8 mouse cellular contexts compared by ENCODE assay signal in genomic region chr3:51416364-51417134, GRCm38 (mm10). TPM values are rescaled to one million over a fixed set of nuclear protein-coding genes. Genes with fewer than 3 reads are reported as not detected.
A peak's percentile ranks its signal among the peaks of the same experiment; 100 is the strongest.
DNase-seq lines count a peak whose midpoint lies in the region; ATAC-seq and TF ChIP-seq lines count a peak whose summit lies in the region.

No protein-coding gene starts in this region.

- peaks cover 35% of the 10 kb centered on the region for H3K4me1 ChIP-seq in hindbrain, embryonic 15.5 days (replicated peaks)
- H3K4me1 ChIP-seq in limb, embryonic 11.5 days (ENCODE audit: control insufficient read depth, insufficient read depth, low read length) = peaks cover 7% of the 10 kb centered on the region
- H3K4me1 ChIP-seq in midbrain, embryonic 10.5 days = peaks cover 31% of the 10 kb centered on the region

- WGBS in hindbrain, embryonic 15.5 days = under 1% methylated on average over 61 of the region's 68 CpGs
- under 1% methylated on average over 58 of the region's 68 CpGs for WGBS in limb, embryonic 11.5 days
- under 1% methylated on average over 68 of the region's 68 CpGs for WGBS in midbrain, embryonic 10.5 days

- H3K4me2 ChIP-seq in hindbrain, embryonic 15.5 days = peak overlapping the region; percentile 75
- H3K4me2 ChIP-seq in limb, embryonic 11.5 days (ENCODE audit: low read depth, severe bottlenecking) = peak overlapping the region; percentile 46

- no peak for TF ChIP-seq CTCF in gastrocnemius, adult 2 months (IDR thresholded peaks at IDR 0.05)

- intact Hi-C loops in left cerebral cortex, postnatal 14 days (cut with DNase I) = no loop called here
- intact Hi-C loops in gastrocnemius, adult 2 months (cut with DNase I) = no loop called here

- peak overlapping the region; percentile 95 for H3K9ac ChIP-seq in hindbrain, embryonic 15.5 days
- peak overlapping the region; percentile 97 for H3K9ac ChIP-seq in limb, embryonic 11.5 days (ENCODE audit: low read length)

- no peaks in the 10 kb centered on the region for H3K36me3 ChIP-seq in hindbrain, embryonic 15.5 days
- H3K36me3 ChIP-seq in limb, embryonic 11.5 days (ENCODE audit: control insufficient read depth, insufficient read depth, low read length) = no peaks in the 10 kb centered on the region
- peaks cover 17% of the 10 kb centered on the region for H3K36me3 ChIP-seq in midbrain, embryonic 10.5 days

- H3K27me3 ChIP-seq in hindbrain, embryonic 15.5 days = no peaks in the 10 kb centered on the region
- H3K27me3 ChIP-seq in limb, embryonic 11.5 days (ENCODE audit: control insufficient read depth, insufficient read depth, low read length) = no peaks in the 10 kb centered on the region
- no peaks in the 10 kb centered on the region for H3K27me3 ChIP-seq in midbrain, embryonic 10.5 days (ENCODE audit: low read depth, poor library complexity, severe bottlenecking)

- H3K27ac ChIP-seq in gastrocnemius, adult 2 months = peak overlapping the region; percentile 98
- peak overlapping the region; percentile 90 for H3K27ac ChIP-seq in hindbrain, embryonic 15.5 days (replicated peaks)
- peak overlapping the region; percentile 89 for H3K27ac ChIP-seq in limb, embryonic 11.5 days (replicated peaks; ENCODE audit: low read depth, low read length)
- H3K27ac ChIP-seq in midbrain, embryonic 10.5 days (replicated peaks) = peak overlapping the region; percentile 97

- no peaks in the 10 kb centered on the region for H3K9me3 ChIP-seq in hindbrain, embryonic 15.5 days
- no peaks in the 10 kb centered on the region for H3K9me3 ChIP-seq in limb, embryonic 11.5 days (ENCODE audit: control insufficient read depth, low read length)
- no peaks in the 10 kb centered on the region for H3K9me3 ChIP-seq in midbrain, embryonic 10.5 days (replicated peaks)

- peak overlapping the region; percentile 80 for H3K4me3 ChIP-seq in gastrocnemius, adult 2 months
- H3K4me3 ChIP-seq in hindbrain, embryonic 15.5 days = peak overlapping the region; percentile 99
- peak overlapping the region; percentile 99 for H3K4me3 ChIP-seq in limb, embryonic 11.5 days (ENCODE audit: low read depth, low read length)
- H3K4me3 ChIP-seq in midbrain, embryonic 10.5 days = peak overlapping the region; percentile 94

- DNase-seq in left cerebral cortex, postnatal 14 days (ENCODE audit: low spot score in 2 of 2) = peak; percentile 26 to 40
- no peak for DNase-seq in left cerebral cortex, adult 8-10 months (ENCODE audit: low spot score in 2 of 2)
- DNase-seq in cerebellum, adult 9-11 months = peak; percentile 64
- peak; percentile 71 for DNase-seq in gastrocnemius, adult 2 months
- peak; percentile 66 for DNase-seq in limb, embryonic 11.5 days (ENCODE audit: low spot score)
- peak; percentile 67 for DNase-seq in midbrain, embryonic 10.5 days (ENCODE audit: low spot score)
- DNase-seq in spleen, postnatal 36 days (ENCODE audit: low spot score in 2 of 2) = peak; percentile 43 to 49

- ATAC-seq in hindbrain, embryonic 15.5 days (ENCODE audit: low FRiP score, low read depth) = peak; percentile 51
- ATAC-seq in limb, embryonic 11.5 days (ENCODE audit: insufficient number of reproducible peaks, low FRiP score, low TSS enrichment, low read depth) = peak; percentile 52; the same call in 1 of the 2 replicates

RNA-seq across cellular contexts. Expression of gene Naa15, which starts 1.6 kb away (rescaled TPM):
- total RNA-seq in left cerebral cortex, postnatal 14 days (2021) = 10 to 100 TPM; 39.8 to 46.5 TPM
- total RNA-seq in left cerebral cortex, adult 8-10 months (2022) = 10 to 100 TPM; 40.1 to 54.8 (median 43.8) TPM
- 10 to 100 TPM; 44.5 to 50.0 TPM for total RNA-seq in gastrocnemius, adult 2 months (2021)
- 45.9 and 47.6 TPM in 2 replicates for polyA plus RNA-seq in hindbrain, embryonic 15.5 days (2015; fragmentation: Nextera tagmentation; extraction: Ambion mirVana)
- polyA plus RNA-seq in limb, embryonic 11.5 days (2014; fragmentation: Nextera tagmentation; extraction: Ambion mirVana) = 52.0 and 54.4 TPM in 2 replicates
- polyA plus RNA-seq in midbrain, embryonic 10.5 days (2016; fragmentation: Nextera tagmentation; extraction: Ambion mirVana) = 58.8 and 63.4 TPM in 2 replicates

RNA-seq across cellular contexts. Expression of gene Ndufc1, which starts 7.8 kb away (rescaled TPM):
- total RNA-seq in left cerebral cortex, postnatal 14 days (2021) = 100 to 1,000 TPM; 343 to 354 TPM
- total RNA-seq in left cerebral cortex, adult 8-10 months (2022) = 100 to 1,000 TPM; 289 to 306 (median 295) TPM
- 1,000 to 10,000 TPM; 1,007 to 1,209 TPM for total RNA-seq in gastrocnemius, adult 2 months (2021)
- polyA plus RNA-seq in hindbrain, embryonic 15.5 days (2015; fragmentation: Nextera tagmentation; extraction: Ambion mirVana) = 733 and 815 TPM in 2 replicates
- 663 and 706 TPM in 2 replicates for polyA plus RNA-seq in limb, embryonic 11.5 days (2014; fragmentation: Nextera tagmentation; extraction: Ambion mirVana)
- polyA plus RNA-seq in midbrain, embryonic 10.5 days (2016; fragmentation: Nextera tagmentation; extraction: Ambion mirVana) = 688 and 718 TPM in 2 replicates

RNA-seq across cellular contexts. Expression of gene Mgarp, which starts 20.0 kb away (rescaled TPM):
- not detected for total RNA-seq in left cerebral cortex, postnatal 14 days (2021)
- total RNA-seq in left cerebral cortex, adult 8-10 months (2022) = under 1 TPM in 2 of 4 experiments, not detected in 2; 0.42 to 0.59 TPM
- not detected for total RNA-seq in gastrocnemius, adult 2 months (2021)
- 2.0 and 2.5 TPM in 2 replicates for polyA plus RNA-seq in hindbrain, embryonic 15.5 days (2015; fragmentation: Nextera tagmentation; extraction: Ambion mirVana)
- polyA plus RNA-seq in limb, embryonic 11.5 days (2014; fragmentation: Nextera tagmentation; extraction: Ambion mirVana) = 2.4 and 5.0 TPM in 2 replicates
- polyA plus RNA-seq in midbrain, embryonic 10.5 days (2016; fragmentation: Nextera tagmentation; extraction: Ambion mirVana) = 35.9 and 39.2 TPM in 2 replicates

Comparison
In these comparisons a context has a peak if more than half of its experiments do, and no peak if none do; other contexts are left out.
1. DNase-seq: peak in left cerebral cortex, postnatal 14 days (2 of 2), cerebellum, adult 9-11 months (single experiment), gastrocnemius, adult 2 months (single experiment), limb, embryonic 11.5 days (single experiment), midbrain, embryonic 10.5 days (single experiment) and spleen, postnatal 36 days (2 of 2); none in left cerebral cortex, adult 8-10 months (0 of 2).
2. Peak in every context shown above with its lines, with median percentiles within 50 percentile points of each other: H3K27ac ChIP-seq and H3K4me3 ChIP-seq.